Mouse (Mus musculus): Measurements from ENCODE around the gene Sec61a2.
A peak's percentile ranks its signal among the peaks of the same experiment; 100 is the strongest.

The Sec61a2 gene

GRCm38 (mm10) chr2:5894843-5895570 is at the start of gene Sec61a2:
Sec61a2 (minus strand) TSS chr2:5895432.
- peak; percentile 94 to 99 for DNase-seq (ENCODE audit: low spot score in 2 of 2)

- no peak for DNase-seq (ENCODE audit: low spot score in 2 of 2)
These were observed 47.8 kb upstream of the Sec61a2 start for GRCm38 (mm10) chr2:5943071-5943470.

- peak; percentile 60 to 65 for DNase-seq (ENCODE audit: low spot score in 2 of 2)
These were observed 47.3 kb upstream of the Sec61a2 start, which contains the start of gene Dhtkd1 for GRCm38 (mm10) chr2:5942416-5943032. Dhtkd1 (minus strand) TSS chr2:5942792.

GRCm38 (mm10) chr2:5941861-5942415 is 46.7 kb upstream of the Sec61a2 start:
- no peak for DNase-seq (ENCODE audit: low spot score in 2 of 2)

- no peak for DNase-seq (ENCODE audit: low spot score in 2 of 2)
These were observed 45.7 kb upstream of the Sec61a2 start for GRCm38 (mm10) chr2:5940936-5941335.

- no peak for DNase-seq (ENCODE audit: low spot score in 2 of 2)
These were observed 44.7 kb upstream of the Sec61a2 start for GRCm38 (mm10) chr2:5939911-5940310.

- no peak for DNase-seq (ENCODE audit: low spot score in 2 of 2)
These were observed 44.1 kb upstream of the Sec61a2 start for GRCm38 (mm10) chr2:5939319-5939718.

- DNase-seq (ENCODE audit: low spot score in 2 of 2) = no peak
These were observed 41.3 kb upstream of the Sec61a2 start for GRCm38 (mm10) chr2:5936550-5936949.

- no peak for DNase-seq (ENCODE audit: low spot score in 2 of 2)
These were observed 40.8 kb upstream of the Sec61a2 start for GRCm38 (mm10) chr2:5936068-5936467.

- no peak for DNase-seq (ENCODE audit: low spot score in 2 of 2)
These were observed 39.7 kb upstream of the Sec61a2 start for GRCm38 (mm10) chr2:5934936-5935335.

GRCm38 (mm10) chr2:5931938-5932337 is 36.7 kb upstream of the Sec61a2 start:
- DNase-seq (ENCODE audit: low spot score in 2 of 2) = no peak

GRCm38 (mm10) chr2:5930291-5931054 is 35.2 kb upstream of the Sec61a2 start:
- no peak for DNase-seq (ENCODE audit: low spot score in 2 of 2)

GRCm38 (mm10) chr2:5929793-5930192 is 34.6 kb upstream of the Sec61a2 start:
- DNase-seq (ENCODE audit: low spot score in 2 of 2) = no peak

GRCm38 (mm10) chr2:5927481-5927880 is 32.2 kb upstream of the Sec61a2 start:
- DNase-seq (ENCODE audit: low spot score in 2 of 2) = no peak

GRCm38 (mm10) chr2:5923786-5924185 is 28.6 kb upstream of the Sec61a2 start:
- DNase-seq (ENCODE audit: low spot score in 2 of 2) = no peak

- no peak for DNase-seq (ENCODE audit: low spot score in 2 of 2)
These were observed 27.6 kb upstream of the Sec61a2 start for GRCm38 (mm10) chr2:5922823-5923222.

- DNase-seq (ENCODE audit: low spot score in 2 of 2) = peak in 1 of 2 experiments; percentile 15
These were observed 16.2 kb upstream of the Sec61a2 start for GRCm38 (mm10) chr2:5911282-5911965.

- DNase-seq (ENCODE audit: low spot score in 2 of 2) = no peak
These were observed 11.4 kb upstream of the Sec61a2 start for GRCm38 (mm10) chr2:5906625-5907024.

- DNase-seq (ENCODE audit: low spot score in 2 of 2) = peak in 1 of 2 experiments; percentile 12
These were observed 10.9 kb upstream of the Sec61a2 start for GRCm38 (mm10) chr2:5906092-5906491.

- no peak for DNase-seq (ENCODE audit: low spot score in 2 of 2)
These were observed 4.9 kb upstream of the Sec61a2 start for GRCm38 (mm10) chr2:5900145-5900544.

- DNase-seq (ENCODE audit: low spot score in 2 of 2) = no peak
These were observed 936 bp downstream of the Sec61a2 start for GRCm38 (mm10) chr2:5894296-5894695.

GRCm38 (mm10) chr2:5889412-5889811 is 5.8 kb downstream of the Sec61a2 start:
- no peak for DNase-seq (ENCODE audit: low spot score in 2 of 2)

All from frontal cortex, postnatal 14 days (tissue).